Mouse (Mus musculus): ENCODE measurements around the gene Plekhg3. TPM values are rescaled to one million over a fixed set of nuclear protein-coding genes. Genes with fewer than 3 reads are reported as not detected.

Plekhg3 gene
- polyA plus RNA-seq, 1 experiment from 2014 or later = 10.3 TPM

DNA sequence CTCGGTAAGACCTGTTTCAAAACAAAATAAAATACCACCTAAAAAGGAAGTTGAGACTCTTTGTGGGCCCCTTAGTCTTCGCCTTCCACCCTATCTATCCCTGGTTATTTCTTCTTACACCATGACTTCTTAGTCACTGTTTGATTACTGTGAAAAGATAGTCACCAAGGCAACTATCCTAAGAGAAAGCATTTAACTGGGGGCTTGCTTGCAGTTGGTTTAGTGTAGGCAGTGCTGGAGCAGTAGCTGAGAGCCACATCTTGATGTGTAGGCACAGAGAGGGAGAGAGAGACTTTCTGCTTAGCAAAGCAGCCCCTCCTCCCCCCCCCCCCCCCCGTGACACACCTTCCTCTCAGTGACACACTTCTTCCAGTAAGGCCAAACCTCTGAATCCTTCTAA is 29.8 kb upstream of the Plekhg3 start:
- Histone ChIP-seq H3K4me1 (replicated peaks) (peaks cover 16% of the 10 kb centered on the region), H3K27ac (ENCODE audit: poor library complexity, severe bottlenecking) (no peak overlapping the region), H3K27me3 (replicated peaks) (no peaks in the 10 kb centered on the region), H3K4me3 (no peak overlapping the region), H3K9me3 (replicated peaks) (no peaks in the 10 kb centered on the region), H3K4me2 (no peak overlapping the region), H3K36me3 (no peaks in the 10 kb centered on the region), H3K9ac (no peak overlapping the region)
- no peak for ATAC-seq (ENCODE audit: insufficient number of reproducible peaks, low FRiP score)
- WGBS = 21% methylated on average over 3 of the region's 3 CpGs

DNA sequence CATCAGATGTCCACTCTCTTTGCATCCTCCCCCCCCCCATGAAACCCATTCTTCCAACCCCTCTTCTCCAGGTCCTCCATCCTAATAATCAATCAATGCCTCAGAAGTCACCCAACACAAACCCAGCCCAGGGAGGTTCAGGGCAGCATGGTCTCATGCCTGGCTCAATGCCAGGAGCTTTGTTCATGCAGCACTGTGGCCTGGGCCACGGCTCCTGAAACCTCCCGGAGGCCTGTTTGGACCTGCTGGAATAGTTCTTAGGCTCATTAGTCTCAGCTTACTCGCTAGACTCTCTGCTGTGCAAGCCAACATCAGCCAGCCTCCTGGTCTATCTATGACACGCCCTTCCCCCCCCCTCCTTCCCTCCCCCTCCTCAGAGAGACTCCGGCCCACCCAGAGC is 27.7 kb upstream of the Plekhg3 start:
- no peak for ATAC-seq (ENCODE audit: insufficient number of reproducible peaks, low FRiP score)

DNA sequence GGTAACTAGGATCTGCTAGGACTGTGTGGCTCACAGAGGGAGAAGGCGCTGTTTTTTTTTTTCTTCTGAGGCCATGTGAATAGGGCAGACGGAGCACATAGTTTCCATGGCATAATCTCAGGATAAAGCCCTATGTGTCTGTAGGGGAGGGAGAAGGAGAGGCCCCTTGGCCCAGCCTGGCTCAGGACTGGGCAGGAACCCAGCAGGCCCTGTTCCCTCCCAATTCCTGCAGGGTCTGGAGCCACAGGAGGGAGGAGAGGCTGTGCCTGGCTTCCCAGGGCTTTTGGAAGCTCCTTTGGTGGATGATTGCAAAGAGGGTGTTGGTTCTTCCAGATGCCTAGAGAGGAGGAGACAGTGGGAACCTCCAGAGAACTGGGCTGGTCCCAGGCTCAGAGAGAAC is 24.2 kb upstream of the Plekhg3 start:
- Histone ChIP-seq H3K9ac (no peak overlapping the region), H3K27me3 (replicated peaks) (no peaks in the 10 kb centered on the region), H3K4me3 (no peak overlapping the region), H3K4me1 (replicated peaks) (peaks cover 27% of the 10 kb centered on the region), H3K36me3 (no peaks in the 10 kb centered on the region), H3K27ac (ENCODE audit: poor library complexity, severe bottlenecking) (peak overlapping the region; percentile 81), H3K9me3 (replicated peaks) (no peaks in the 10 kb centered on the region), H3K4me2 (no peak overlapping the region)
- peak; percentile 66 for ATAC-seq (ENCODE audit: insufficient number of reproducible peaks, low FRiP score)
- WGBS = 20% methylated on average over 2 of the region's 2 CpGs

More for the DNA sequence above, 27.7 kb upstream of the Plekhg3 start:
- no peaks in the 10 kb centered on the region for H3K27me3 ChIP-seq (replicated peaks)
- 53% methylated on average over 5 of the region's 5 CpGs for WGBS
- H3K4me2 ChIP-seq = no peak overlapping the region
- no peak overlapping the region for H3K4me3 ChIP-seq
- no peaks in the 10 kb centered on the region for H3K36me3 ChIP-seq
- H3K9me3 ChIP-seq (replicated peaks) = no peaks in the 10 kb centered on the region
- no peak overlapping the region for H3K27ac ChIP-seq (ENCODE audit: poor library complexity, severe bottlenecking)
- peaks cover 35% of the 10 kb centered on the region for H3K4me1 ChIP-seq (replicated peaks)
- no peak overlapping the region for H3K9ac ChIP-seq

DNA sequence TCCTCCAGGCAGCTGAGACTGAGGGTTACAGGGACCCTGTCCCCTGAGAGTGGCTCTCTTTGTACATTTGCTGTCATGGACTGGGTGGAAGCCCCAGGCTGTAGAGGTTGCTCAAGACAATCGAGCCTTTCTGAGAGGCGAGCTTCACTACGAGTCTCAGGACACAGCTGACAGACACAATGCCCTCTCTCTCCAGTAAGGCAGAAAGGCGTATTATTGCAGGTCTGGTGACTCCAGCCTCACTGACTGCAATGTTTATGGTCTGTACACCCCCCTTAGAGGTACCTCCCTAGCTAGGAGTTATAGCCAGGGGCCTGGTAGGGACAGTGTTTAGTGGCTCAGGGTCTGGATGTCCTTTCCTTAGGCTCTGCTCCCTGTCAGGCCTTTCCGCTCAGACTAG is 22.9 kb upstream of the Plekhg3 start:
- 69% methylated on average over 5 of the region's 5 CpGs for WGBS
- H3K27ac ChIP-seq (ENCODE audit: poor library complexity, severe bottlenecking) = no peak overlapping the region
- H3K9me3 ChIP-seq (replicated peaks) = no peaks in the 10 kb centered on the region
- H3K9ac ChIP-seq = no peak overlapping the region
- no peaks in the 10 kb centered on the region for H3K36me3 ChIP-seq
- ATAC-seq (ENCODE audit: insufficient number of reproducible peaks, low FRiP score) = no peak
- H3K4me1 ChIP-seq (replicated peaks) = peaks cover 26% of the 10 kb centered on the region
- no peak overlapping the region for H3K4me3 ChIP-seq
- no peak overlapping the region for H3K4me2 ChIP-seq
- H3K27me3 ChIP-seq (replicated peaks) = no peaks in the 10 kb centered on the region

DNA sequence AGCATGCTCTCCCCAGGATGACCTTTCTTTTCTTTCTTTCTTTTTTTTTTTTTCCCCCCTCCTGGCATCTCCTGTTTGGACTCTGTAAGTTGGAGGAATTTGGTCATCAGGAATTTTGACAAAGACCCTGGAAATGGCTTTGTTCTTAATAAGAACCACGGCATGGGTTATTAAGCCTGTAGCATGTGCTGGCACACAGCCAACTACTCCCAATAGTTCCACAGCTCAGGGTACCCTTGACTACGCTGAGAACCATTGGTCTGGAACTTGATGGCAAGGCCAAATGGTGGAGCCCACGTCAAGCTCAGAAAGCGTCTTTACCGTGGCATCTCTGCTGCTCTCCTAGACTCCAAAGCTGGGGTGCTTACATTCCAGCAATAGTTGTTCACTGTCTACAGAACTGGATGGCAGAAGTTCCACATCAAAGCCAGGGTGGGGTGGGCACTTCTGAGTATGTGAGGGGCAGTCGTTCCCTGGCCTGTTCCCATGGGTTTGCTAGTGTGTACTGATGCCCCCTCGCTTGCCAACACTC is 21.7 kb upstream of the Plekhg3 start:
- Histone ChIP-seq H3K9me3 (replicated peaks) (no peaks in the 10 kb centered on the region), H3K36me3 (no peaks in the 10 kb centered on the region), H3K4me1 (replicated peaks) (peaks cover 20% of the 10 kb centered on the region), H3K4me3 (no peak overlapping the region), H3K27ac (ENCODE audit: poor library complexity, severe bottlenecking) (no peak overlapping the region), H3K4me2 (no peak overlapping the region), H3K9ac (no peak overlapping the region; the same call in 1 of the 2 replicates), H3K27me3 (replicated peaks) (no peaks in the 10 kb centered on the region)
- 80% methylated on average over 7 of the region's 7 CpGs for WGBS
- no peak for ATAC-seq (ENCODE audit: insufficient number of reproducible peaks, low FRiP score)

DNA sequence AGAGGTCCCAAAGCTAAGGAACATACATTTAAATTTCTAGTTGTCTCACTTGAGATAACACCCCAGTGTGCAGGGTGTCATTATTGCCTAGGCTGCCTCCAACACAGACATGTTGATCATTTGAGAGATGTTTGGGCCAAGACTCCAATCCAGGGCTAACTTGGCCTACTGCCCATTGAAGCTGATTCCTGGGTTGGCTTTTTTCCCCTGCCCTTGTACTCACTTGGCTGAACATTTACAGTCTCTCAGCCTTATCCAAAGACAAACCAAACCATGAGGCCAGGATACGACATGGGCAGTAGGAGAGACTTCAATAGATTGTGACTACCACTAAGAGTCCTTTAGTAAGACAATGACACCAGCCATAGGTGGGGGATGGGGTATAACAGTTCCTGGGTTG is 18.0 kb upstream of the Plekhg3 start:
- 31% methylated on average over 1 of the region's 1 CpGs for WGBS
- Histone ChIP-seq H3K4me1 (replicated peaks) (peaks cover 10% of the 10 kb centered on the region), H3K4me2 (no peak overlapping the region), H3K36me3 (no peaks in the 10 kb centered on the region), H3K9me3 (replicated peaks) (no peaks in the 10 kb centered on the region), H3K4me3 (no peak overlapping the region), H3K27ac (ENCODE audit: poor library complexity, severe bottlenecking) (no peak overlapping the region), H3K27me3 (replicated peaks) (no peaks in the 10 kb centered on the region), H3K9ac (no peak overlapping the region)
- no peak for ATAC-seq (ENCODE audit: insufficient number of reproducible peaks, low FRiP score)

DNA sequence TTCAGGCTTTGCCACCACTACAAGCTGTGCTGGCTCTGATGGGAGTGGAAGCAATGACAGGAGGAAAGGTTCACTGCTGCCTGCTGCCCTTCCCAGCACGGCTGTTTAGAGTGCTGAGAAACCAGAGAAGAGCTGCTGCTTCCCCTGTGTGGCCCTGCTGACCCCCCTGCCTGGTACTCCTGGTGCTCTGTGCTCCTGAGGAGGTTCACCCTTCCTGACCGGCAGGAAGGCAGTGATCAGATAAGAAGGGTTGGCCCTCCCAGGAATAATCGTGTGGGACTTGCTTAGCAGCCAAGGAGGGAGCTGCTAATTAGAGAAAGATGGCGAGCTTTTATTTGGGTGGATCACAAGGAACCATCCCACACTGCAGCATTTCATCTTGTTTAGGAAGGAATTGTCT is 15.8 kb upstream of the Plekhg3 start:
- Histone ChIP-seq H3K4me1 (replicated peaks) (peaks cover 12% of the 10 kb centered on the region), H3K27ac (ENCODE audit: poor library complexity, severe bottlenecking) (no peak overlapping the region), H3K4me3 (no peak overlapping the region), H3K9ac (no peak overlapping the region), H3K4me2 (no peak overlapping the region), H3K36me3 (no peaks in the 10 kb centered on the region), H3K27me3 (replicated peaks) (no peaks in the 10 kb centered on the region), H3K9me3 (replicated peaks) (no peaks in the 10 kb centered on the region)
- 13% methylated on average over 4 of the region's 4 CpGs for WGBS
- ATAC-seq (ENCODE audit: insufficient number of reproducible peaks, low FRiP score) = no peak

DNA sequence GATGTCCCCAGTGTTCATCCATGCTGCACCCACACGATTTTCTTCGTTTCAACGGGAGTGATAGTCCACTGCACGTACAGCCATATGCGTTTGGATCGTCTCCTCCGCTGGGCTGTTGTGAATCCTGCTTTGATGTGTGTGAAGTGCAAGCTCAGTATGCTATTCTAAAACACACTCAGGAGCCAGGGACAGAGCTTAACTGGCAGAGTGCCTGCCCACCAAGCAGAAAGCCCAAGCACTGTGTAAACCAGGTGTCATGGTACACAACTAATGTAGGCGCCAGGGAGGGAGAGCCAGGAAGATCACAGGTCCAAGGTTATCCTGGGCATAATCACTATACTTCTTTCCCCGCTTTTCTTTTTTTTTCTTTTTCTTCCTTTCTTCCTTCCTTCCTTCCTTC is 12.7 kb upstream of the Plekhg3 start:
- Histone ChIP-seq H3K9ac (no peak overlapping the region), H3K9me3 (replicated peaks) (no peaks in the 10 kb centered on the region), H3K4me3 (no peak overlapping the region), H3K4me2 (no peak overlapping the region), H3K4me1 (replicated peaks) (peaks cover 22% of the 10 kb centered on the region), H3K27ac (ENCODE audit: poor library complexity, severe bottlenecking) (no peak overlapping the region), H3K27me3 (replicated peaks) (no peaks in the 10 kb centered on the region), H3K36me3 (no peaks in the 10 kb centered on the region)
- ATAC-seq (ENCODE audit: insufficient number of reproducible peaks, low FRiP score) = no peak
- 82% methylated on average over 9 of the region's 9 CpGs for WGBS

DNA sequence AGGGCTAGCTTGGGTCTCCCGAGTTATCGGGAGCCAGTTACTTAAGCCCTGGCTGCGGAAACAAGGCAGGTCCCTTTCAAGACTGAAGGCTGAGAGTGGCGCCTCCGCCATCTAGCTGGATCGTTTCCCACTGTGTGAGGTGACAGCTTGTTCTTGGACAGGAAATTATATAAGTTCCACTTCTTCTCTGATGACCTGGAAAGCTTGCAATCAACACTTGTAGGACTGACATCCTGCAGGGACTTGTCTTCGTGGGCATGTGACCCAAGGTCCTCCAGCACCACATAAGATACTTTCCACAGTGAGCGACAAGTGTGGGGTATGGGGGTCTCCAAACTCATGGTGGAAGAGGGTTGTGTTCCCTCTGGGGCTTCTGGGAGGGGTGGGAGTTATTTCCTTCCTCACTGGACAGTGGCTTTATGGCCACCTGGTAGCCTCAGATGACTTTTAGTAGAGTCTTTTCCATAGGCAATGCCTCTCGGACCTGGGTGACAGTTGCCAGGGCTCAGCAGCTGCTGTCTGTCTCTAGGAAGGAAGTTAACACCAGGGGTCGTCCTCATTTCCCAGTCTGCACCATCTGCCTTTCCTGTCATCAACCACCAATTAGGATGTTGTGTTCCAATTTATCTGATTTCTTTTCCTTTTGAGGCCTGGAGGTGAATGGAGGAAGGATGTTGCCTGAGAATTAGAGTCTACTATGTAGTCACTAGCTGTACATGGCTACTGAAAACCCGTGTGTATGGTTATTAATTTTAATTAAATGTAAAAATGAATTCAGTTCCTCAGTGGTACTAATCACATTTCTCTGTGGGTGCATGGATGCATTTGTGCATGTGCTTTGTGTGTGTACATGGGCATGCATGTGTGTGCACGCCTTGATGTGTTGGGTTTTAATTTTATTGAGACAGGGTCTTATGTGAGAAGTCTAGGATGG is 11.5 kb upstream of the Plekhg3 start:
- no peak overlapping the region for H3K4me3 ChIP-seq
- H3K9me3 ChIP-seq (replicated peaks) = no peaks in the 10 kb centered on the region
- H3K9ac ChIP-seq = no peak overlapping the region
- no peaks in the 10 kb centered on the region for H3K27me3 ChIP-seq (replicated peaks)
- H3K27ac ChIP-seq (ENCODE audit: poor library complexity, severe bottlenecking) = no peak overlapping the region
- H3K4me2 ChIP-seq = no peak overlapping the region
- ATAC-seq (ENCODE audit: insufficient number of reproducible peaks, low FRiP score) = no peak
- H3K36me3 ChIP-seq = no peaks in the 10 kb centered on the region
- WGBS = 67% methylated on average over 12 of the region's 12 CpGs
- H3K4me1 ChIP-seq (replicated peaks) = peaks cover 26% of the 10 kb centered on the region

DNA sequence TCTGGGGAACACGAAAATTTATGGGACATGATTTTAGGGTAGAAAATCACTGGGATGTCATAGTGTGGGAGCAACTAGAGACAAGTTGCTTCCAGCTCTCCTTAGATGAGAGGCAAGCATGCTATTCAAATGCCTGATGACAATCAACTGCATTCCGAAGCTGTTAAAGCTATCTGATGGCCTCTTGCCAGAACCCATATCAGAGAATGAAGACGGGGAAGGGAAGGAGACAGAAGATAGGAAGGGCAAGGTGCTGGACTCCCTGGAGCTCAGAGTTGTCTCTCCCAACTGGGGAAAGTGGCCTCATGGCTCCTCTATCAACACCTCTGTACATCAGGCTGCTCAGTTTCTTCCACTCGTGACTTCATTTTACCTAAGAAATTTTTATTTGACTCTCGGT is 7.0 kb upstream of the Plekhg3 start:
- Histone ChIP-seq H3K27me3 (replicated peaks) (no peaks in the 10 kb centered on the region; the same call in 1 of the 2 replicates), H3K36me3 (no peaks in the 10 kb centered on the region), H3K4me1 (replicated peaks) (peaks cover 18% of the 10 kb centered on the region), H3K4me2 (no peak overlapping the region), H3K4me3 (no peak overlapping the region), H3K9me3 (replicated peaks) (no peaks in the 10 kb centered on the region), H3K9ac (no peak overlapping the region), H3K27ac (ENCODE audit: poor library complexity, severe bottlenecking) (no peak overlapping the region)
- ATAC-seq (ENCODE audit: insufficient number of reproducible peaks, low FRiP score) = no peak; the same call in 1 of the 2 replicates
- 43% methylated on average over 5 of the region's 5 CpGs for WGBS

DNA sequence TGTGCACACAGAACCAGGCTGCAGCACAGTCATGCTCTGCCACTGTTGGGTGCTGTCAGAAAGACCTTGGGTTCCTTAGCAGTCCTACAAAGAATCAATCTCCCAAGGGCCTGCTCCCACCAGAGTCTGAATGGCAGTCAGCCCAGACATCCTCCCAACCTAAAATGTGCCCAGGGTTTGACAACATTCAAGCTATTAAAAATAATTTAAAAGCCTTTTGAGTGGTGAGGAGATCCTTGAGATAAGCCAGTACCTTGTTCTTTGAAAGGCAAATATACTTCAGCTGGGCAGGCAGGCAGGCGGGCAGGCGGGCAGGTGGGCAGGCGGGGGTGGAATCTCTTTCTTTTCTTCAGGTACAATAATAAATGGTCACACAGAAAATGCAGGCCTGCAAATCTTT is 5.8 kb upstream of the Plekhg3 start:
- no peaks in the 10 kb centered on the region for H3K9me3 ChIP-seq (replicated peaks)
- no peak overlapping the region for H3K4me2 ChIP-seq
- no peaks in the 10 kb centered on the region for H3K36me3 ChIP-seq
- no peak for ATAC-seq (ENCODE audit: insufficient number of reproducible peaks, low FRiP score)
- peaks cover 3% of the 10 kb centered on the region; the same call in 1 of the 2 replicates for H3K27me3 ChIP-seq (replicated peaks)
- WGBS = 86% methylated on average over 3 of the region's 3 CpGs
- no peak overlapping the region for H3K27ac ChIP-seq (ENCODE audit: poor library complexity, severe bottlenecking)
- peaks cover 14% of the 10 kb centered on the region for H3K4me1 ChIP-seq (replicated peaks)
- H3K4me3 ChIP-seq = no peak overlapping the region
- no peak overlapping the region for H3K9ac ChIP-seq

Data from heart, embryonic 12.5 days (tissue).